ENCODE assay signal across 8 mouse cellular contexts in the genomic region with DNA sequence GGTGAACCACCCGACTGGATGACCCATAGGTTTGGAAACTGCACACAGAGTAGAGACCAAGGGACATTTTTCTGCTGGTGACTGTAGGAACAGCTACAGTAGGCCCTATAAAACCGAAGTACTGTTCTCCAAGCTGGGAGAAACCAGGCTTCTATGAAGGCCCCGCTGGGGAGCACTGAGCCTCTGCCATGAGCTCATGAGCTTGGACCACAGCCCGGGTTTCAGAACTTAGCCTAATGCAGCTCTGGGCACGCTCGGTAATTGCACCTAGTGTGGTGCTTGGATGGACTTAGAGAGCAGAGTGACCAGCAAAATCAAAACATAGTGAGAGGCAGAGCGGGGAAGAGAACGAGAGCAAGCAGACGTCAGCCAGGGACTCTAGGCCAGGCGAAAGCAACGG.
DNase-seq lines count a peak whose midpoint lies in the region; ATAC-seq lines count a peak whose summit lies in the region.

No protein-coding gene starts in this region.

- no peaks in the 10 kb centered on the region for H3K27me3 ChIP-seq in embryonic facial prominence, embryonic 10.5 days (replicated peaks; ENCODE audit: low read depth, poor library complexity, severe bottlenecking)
- H3K27me3 ChIP-seq in heart, embryonic 15.5 days, result no peaks in the 10 kb centered on the region
- H3K27me3 ChIP-seq in liver, embryonic 11.5 days (replicated peaks; ENCODE audit: control insufficient read depth, insufficient read depth, low read length), result no peaks in the 10 kb centered on the region

- H3K9me3 ChIP-seq in embryonic facial prominence, embryonic 10.5 days, result no peaks in the 10 kb centered on the region
- H3K9me3 ChIP-seq in heart, embryonic 15.5 days (replicated peaks), result no peaks in the 10 kb centered on the region
- no peaks in the 10 kb centered on the region for H3K9me3 ChIP-seq in liver, embryonic 11.5 days (ENCODE audit: control insufficient read depth, low read length)

- peak; percentile 51 for ATAC-seq in heart, embryonic 15.5 days (replicated peaks; ENCODE audit: insufficient number of reproducible peaks, insufficient read depth, low FRiP score, low read depth)
- ATAC-seq in liver, embryonic 11.5 days (replicated peaks; ENCODE audit: low FRiP score), result no peak
- no peak for ATAC-seq in inflammation-experienced regulatory T-cells, adult 6 months

- peak overlapping the region; percentile 1; the same call in 1 of the 2 replicates for H3K27ac ChIP-seq in embryonic facial prominence, embryonic 10.5 days (replicated peaks)
- H3K27ac ChIP-seq in heart, embryonic 15.5 days, result peak overlapping the region; percentile 89
- H3K27ac ChIP-seq in liver, embryonic 11.5 days (ENCODE audit: low read depth, low read length), result peak overlapping the region; percentile 94

- H3K4me3 ChIP-seq in embryonic facial prominence, embryonic 10.5 days, result no peak overlapping the region
- H3K4me3 ChIP-seq in heart, embryonic 15.5 days, result no peak overlapping the region
- H3K4me3 ChIP-seq in liver, embryonic 11.5 days (ENCODE audit: low read depth, low read length), result no peak overlapping the region

- WGBS in embryonic facial prominence, embryonic 10.5 days, result 93% methylated on average over 11 of the region's 11 CpGs
- WGBS in heart, embryonic 15.5 days, result 40% methylated on average over 11 of the region's 11 CpGs
- WGBS in liver, embryonic 11.5 days, result 86% methylated on average over 11 of the region's 11 CpGs

- no peaks in the 10 kb centered on the region for H3K36me3 ChIP-seq in embryonic facial prominence, embryonic 10.5 days (replicated peaks)
- H3K36me3 ChIP-seq in heart, embryonic 15.5 days, result no peaks in the 10 kb centered on the region
- H3K36me3 ChIP-seq in liver, embryonic 11.5 days (ENCODE audit: control insufficient read depth, insufficient read depth, low read length), result no peaks in the 10 kb centered on the region

- peak; percentile 36 to 51 for DNase-seq in frontal cortex, postnatal 36 days (ENCODE audit: low spot score in 2 of 2)
- DNase-seq in frontal cortex, postnatal 25 days (ENCODE audit: low spot score in 2 of 2), result no peak
- peak; percentile 65 for DNase-seq in Muller cell, postnatal 12 days (ENCODE audit: inconsistent ontology term)
- DNase-seq in embryonic facial prominence, embryonic 10.5 days (ENCODE audit: low spot score), result no peak
- DNase-seq in liver, embryonic 11.5 days (ENCODE audit: low spot score), result no peak
- DNase-seq in B cell, adult 2 months, result no peak

- H3K9ac ChIP-seq in heart, embryonic 15.5 days, result no peak overlapping the region; the same call in 1 of the 2 replicates
- no peak overlapping the region for H3K9ac ChIP-seq in liver, embryonic 11.5 days (ENCODE audit: low read depth, low read length)

- H3K4me2 ChIP-seq in heart, embryonic 15.5 days, result peak overlapping the region; percentile 44
- no peak overlapping the region; the same call in 1 of the 2 replicates for H3K4me2 ChIP-seq in liver, embryonic 11.5 days

- peaks cover 56% of the 10 kb centered on the region for H3K4me1 ChIP-seq in embryonic facial prominence, embryonic 10.5 days
- H3K4me1 ChIP-seq in heart, embryonic 15.5 days (replicated peaks), result peaks cover 61% of the 10 kb centered on the region
- H3K4me1 ChIP-seq in liver, embryonic 11.5 days (replicated peaks; ENCODE audit: control insufficient read depth, insufficient read depth, low read length), result peaks cover 45% of the 10 kb centered on the region

Comparison
In these comparisons a context has a peak if more than half of its experiments do, and no peak if none do; other contexts are left out.
1. DNase-seq: peak in frontal cortex, postnatal 36 days (2 of 2) and Muller cell, postnatal 12 days (single experiment); none in frontal cortex, postnatal 25 days (0 of 2), embryonic facial prominence, embryonic 10.5 days (single experiment), liver, embryonic 11.5 days (single experiment) and B cell, adult 2 months (0 of 2).
2. H3K27ac ChIP-seq: peak in every context shown above with its lines; median percentile 94 in liver, embryonic 11.5 days; 89 in heart, embryonic 15.5 days; 1 in embryonic facial prominence, embryonic 10.5 days.